Mouse (Mus musculus) hindbrain, embryonic 12.5 days (tissue): ENCODE results near the gene Mov10l1. TPM values are rescaled to one million over a fixed set of nuclear protein-coding genes. Genes with fewer than 3 reads are reported as not detected.

ENCODE experiments used
- ATAC-seq: fragments of 200-750 bp; cut with Nextera tagmentation; 2 replicates; pipeline ENCODE4 v1.8.0; 2017; ENCODE audit warnings: moderate TSS enrichment; ENCODE audit not compliant: low FRiP score
- H3K27ac ChIP-seq: fragments of 300-500 bp; sonication (generic); 2 replicates; pipeline ENCODE4 v1.5.1; 2016; ENCODE audit warnings: mild to moderate bottlenecking
- H3K27me3 ChIP-seq: fragments of 300-500 bp; sonication (generic); 2 replicates; pipeline ENCODE4 v1.6.1; 2016; ENCODE audit warnings: mild to moderate bottlenecking
- H3K36me3 ChIP-seq: fragments of 300-500 bp; sonication (generic); 2 replicates; pipeline ENCODE4 v1.6.1; 2016; ENCODE audit warnings: mild to moderate bottlenecking
- H3K4me1 ChIP-seq: fragments of 300-500 bp; sonication (generic); 2 replicates; pipeline ENCODE4 v1.6.1; 2016
- H3K4me2 ChIP-seq: fragments of 300-500 bp; sonication (generic); replicated peaks from 2 replicates; pipeline ENCODE4 v1.6.1; 2016; ENCODE audit warnings: mild to moderate bottlenecking
- H3K4me3 ChIP-seq: fragments of 300-500 bp; sonication (generic); 2 replicates; pipeline ENCODE4 v1.5.1; 2016; ENCODE audit warnings: mild to moderate bottlenecking
- H3K9ac ChIP-seq: fragments of 300-500 bp; sonication (generic); 2 replicates; pipeline ENCODE4 v1.6.1; 2016; ENCODE audit warnings: mild to moderate bottlenecking, moderate library complexity
- H3K9me3 ChIP-seq: fragments of 300-500 bp; sonication (generic); replicated peaks from 2 replicates; pipeline ENCODE4 v1.6.1; 2016; ENCODE audit warnings: mild to moderate bottlenecking
- WGBS: fragments of 180-500 bp; shearing (Covaris S2); methylation state at CpG from one replicate; pipeline ENCODE4 v1.1.7; 2016; 5-methylcytosine and 5-hydroxymethylcytosine counted together
- polyA plus RNA-seq: library from polyadenylated mRNA; unstranded; fragments of >200 nt; fragmentation: Nextera tagmentation; extraction: Ambion mirVana; gene quantifications from 2 replicates; pipeline ENCODE4 v1.2.1, GENCODE M21; 2016

The Mov10l1 gene
- not detected in 2 replicates for polyA plus RNA-seq

- 93% methylated on average over 31 of the region's 31 CpGs for WGBS
- no peak within 1 kb of the TSS for H3K27ac ChIP-seq
- H3K27me3 ChIP-seq, result peaks cover 4% of the 10 kb centered on the region; the same call in 1 of the 2 replicates
- H3K4me1 ChIP-seq, result peaks cover 12% of the 10 kb centered on the region
- ATAC-seq, result no peak
- no peaks in the 10 kb centered on the region for H3K36me3 ChIP-seq
- no peak within 1 kb of the TSS for H3K9ac ChIP-seq
- no peaks in the 10 kb centered on the region for H3K9me3 ChIP-seq
- no peak within 1 kb of the TSS for H3K4me3 ChIP-seq
- no peak within 1 kb of the TSS for H3K4me2 ChIP-seq
These were observed at the start of gene Mov10l1 for GRCm38 (mm10) chr15:88982534-88983079. Gene Mov10l1 (plus strand): TSS chr15:88982909.

DNA sequence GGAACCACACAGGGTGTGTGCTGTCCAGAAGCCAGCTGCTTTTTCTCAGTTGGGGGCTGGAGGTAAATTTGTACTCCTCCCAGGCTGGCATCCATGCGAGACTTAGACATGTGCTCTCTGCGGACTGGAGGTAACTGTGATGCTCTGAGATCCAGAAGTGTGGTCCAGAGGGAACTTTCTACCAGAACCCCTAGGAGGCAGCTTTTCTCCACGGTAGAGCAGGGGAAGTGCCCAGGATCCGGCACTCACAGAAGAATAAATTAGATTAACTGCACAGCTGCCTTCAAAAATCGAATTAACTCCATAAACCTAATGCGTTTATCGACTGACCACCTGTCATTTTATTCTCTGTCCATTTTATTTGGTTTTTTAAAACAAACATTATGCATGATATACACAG is 48.6 kb upstream of the Mov10l1 start:
- WGBS, result 62% methylated on average over 7 of the region's 7 CpGs
- Histone ChIP-seq H3K9ac (no peak overlapping the region), H3K9me3 (no peaks in the 10 kb centered on the region), H3K27me3 (no peaks in the 10 kb centered on the region; the same call in 1 of the 2 replicates), H3K4me2 (no peak overlapping the region), H3K27ac (no peak overlapping the region), H3K36me3 (no peaks in the 10 kb centered on the region), H3K4me1 (no peaks in the 10 kb centered on the region), H3K4me3 (no peak overlapping the region)
- ATAC-seq, result no peak

GRCm38 (mm10) chr15:88936619-88937290 is 46.0 kb upstream of the Mov10l1 start:
- H3K4me2 ChIP-seq, result no peak overlapping the region
- ATAC-seq, result no peak
- H3K4me3 ChIP-seq, result no peak overlapping the region
- no peak overlapping the region for H3K9ac ChIP-seq
- H3K9me3 ChIP-seq, result no peaks in the 10 kb centered on the region
- H3K36me3 ChIP-seq, result no peaks in the 10 kb centered on the region
- no peaks in the 10 kb centered on the region for H3K4me1 ChIP-seq
- H3K27me3 ChIP-seq, result no peaks in the 10 kb centered on the region; the same call in 1 of the 2 replicates
- H3K27ac ChIP-seq, result no peak overlapping the region
- WGBS, result 60% methylated on average over 6 of the region's 6 CpGs

GRCm38 (mm10) chr15:88937291-88937650 is 45.4 kb upstream of the Mov10l1 start:
- H3K4me1 ChIP-seq, result no peaks in the 10 kb centered on the region
- H3K9ac ChIP-seq, result no peak overlapping the region
- H3K9me3 ChIP-seq, result no peaks in the 10 kb centered on the region
- H3K4me2 ChIP-seq, result no peak overlapping the region
- H3K27ac ChIP-seq, result no peak overlapping the region
- no peak overlapping the region for H3K4me3 ChIP-seq
- WGBS, result 82% methylated on average over 2 of the region's 2 CpGs
- H3K36me3 ChIP-seq, result no peaks in the 10 kb centered on the region
- no peak for ATAC-seq
- H3K27me3 ChIP-seq, result no peaks in the 10 kb centered on the region; the same call in 1 of the 2 replicates

GRCm38 (mm10) chr15:88942783-88943182 is 39.9 kb upstream of the Mov10l1 start:
- Histone ChIP-seq H3K4me3 (no peak overlapping the region), H3K36me3 (no peaks in the 10 kb centered on the region), H3K4me2 (no peak overlapping the region), H3K4me1 (no peaks in the 10 kb centered on the region), H3K9me3 (no peaks in the 10 kb centered on the region), H3K9ac (no peak overlapping the region), H3K27ac (no peak overlapping the region), H3K27me3 (no peaks in the 10 kb centered on the region)
- WGBS, result 83% methylated on average over 5 of the region's 5 CpGs
- ATAC-seq, result no peak

- Histone ChIP-seq H3K9me3 (no peaks in the 10 kb centered on the region), H3K4me2 (no peak overlapping the region), H3K36me3 (no peaks in the 10 kb centered on the region), H3K9ac (no peak overlapping the region), H3K27me3 (no peaks in the 10 kb centered on the region), H3K4me3 (no peak overlapping the region), H3K27ac (no peak overlapping the region), H3K4me1 (no peaks in the 10 kb centered on the region)
- 88% methylated on average over 5 of the region's 5 CpGs for WGBS
- ATAC-seq, result no peak
These were observed 38.7 kb upstream of the Mov10l1 start for GRCm38 (mm10) chr15:88943896-88944551.

DNA sequence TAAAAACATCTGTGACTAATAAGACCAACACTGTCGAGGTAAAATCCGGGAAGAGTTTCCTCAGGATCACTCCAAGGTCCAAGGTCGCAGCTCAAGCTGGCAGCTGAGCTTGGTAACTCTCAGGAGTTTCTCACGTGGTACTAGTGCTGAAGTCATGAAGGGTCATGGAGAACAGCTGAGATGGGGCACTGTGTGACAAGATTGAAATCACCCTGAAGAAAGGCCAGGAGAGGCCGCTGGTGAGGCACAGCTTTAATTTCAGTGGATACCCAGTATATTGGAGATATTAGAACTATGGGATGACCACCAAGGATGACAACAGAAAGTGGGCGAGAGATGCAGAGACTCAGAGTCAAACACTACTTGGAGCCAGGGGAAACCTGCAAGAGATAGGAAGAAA is 35.9 kb upstream of the Mov10l1 start:
- Histone ChIP-seq H3K4me2 (no peak overlapping the region), H3K27me3 (no peaks in the 10 kb centered on the region), H3K9me3 (no peaks in the 10 kb centered on the region), H3K9ac (no peak overlapping the region), H3K27ac (no peak overlapping the region), H3K36me3 (no peaks in the 10 kb centered on the region), H3K4me3 (no peak overlapping the region), H3K4me1 (no peaks in the 10 kb centered on the region)
- ATAC-seq, result no peak
- 58% methylated on average over 6 of the region's 6 CpGs for WGBS

DNA sequence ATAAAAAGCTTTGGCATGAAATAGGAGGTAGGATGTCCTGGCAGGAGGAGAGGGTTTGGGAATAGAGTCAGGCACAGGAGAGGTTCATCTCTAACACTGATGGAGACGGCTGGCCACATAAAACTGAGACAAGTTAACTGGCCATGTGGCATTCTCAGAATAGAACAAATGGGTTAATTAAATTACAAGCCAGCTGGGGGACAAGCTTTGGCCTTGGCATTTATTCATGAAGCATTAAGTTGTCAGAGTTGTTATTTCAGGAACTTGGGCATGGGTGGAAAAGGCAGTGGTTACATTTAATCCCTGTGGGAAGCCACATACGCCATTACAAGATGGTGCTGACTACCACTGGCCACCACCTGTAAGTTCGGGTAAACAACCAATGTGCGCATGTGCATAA is 31.5 kb upstream of the Mov10l1 start:
- peaks cover 22% of the 10 kb centered on the region for H3K27me3 ChIP-seq
- no peaks in the 10 kb centered on the region for H3K36me3 ChIP-seq
- no peak for ATAC-seq
- no peak overlapping the region for H3K27ac ChIP-seq
- no peaks in the 10 kb centered on the region for H3K9me3 ChIP-seq
- H3K4me3 ChIP-seq, result no peak overlapping the region
- no peak overlapping the region for H3K9ac ChIP-seq
- peaks cover 6% of the 10 kb centered on the region; the same call in 1 of the 2 replicates for H3K4me1 ChIP-seq
- H3K4me2 ChIP-seq, result no peak overlapping the region
- 81% methylated on average over 4 of the region's 4 CpGs for WGBS

- ATAC-seq, result peak; percentile 80
- H3K9me3 ChIP-seq, result no peaks in the 10 kb centered on the region
- H3K27ac ChIP-seq, result no peak within 1 kb of the TSS
- H3K4me3 ChIP-seq, result peak within 1 kb of the TSS; percentile 41
- H3K27me3 ChIP-seq, result peaks cover 32% of the 10 kb centered on the region
- H3K36me3 ChIP-seq, result no peaks in the 10 kb centered on the region
- peaks cover 9% of the 10 kb centered on the region; the same call in 1 of the 2 replicates for H3K4me1 ChIP-seq
- peak within 1 kb of the TSS; percentile 86 for H3K4me2 ChIP-seq
- H3K9ac ChIP-seq, result peak within 1 kb of the TSS; percentile 65
- 2% methylated on average over 53 of the region's 53 CpGs for WGBS
These were observed 28.2 kb upstream of the Mov10l1 start, which contains the start of gene Ttll8 for GRCm38 (mm10) chr15:88954368-88955072. Gene Ttll8 (minus strand): TSS chr15:88954418.

GRCm38 (mm10) chr15:88955342-88955741 is 27.4 kb upstream of the Mov10l1 start:
- WGBS, result 88% methylated on average over 6 of the region's 6 CpGs

DNA sequence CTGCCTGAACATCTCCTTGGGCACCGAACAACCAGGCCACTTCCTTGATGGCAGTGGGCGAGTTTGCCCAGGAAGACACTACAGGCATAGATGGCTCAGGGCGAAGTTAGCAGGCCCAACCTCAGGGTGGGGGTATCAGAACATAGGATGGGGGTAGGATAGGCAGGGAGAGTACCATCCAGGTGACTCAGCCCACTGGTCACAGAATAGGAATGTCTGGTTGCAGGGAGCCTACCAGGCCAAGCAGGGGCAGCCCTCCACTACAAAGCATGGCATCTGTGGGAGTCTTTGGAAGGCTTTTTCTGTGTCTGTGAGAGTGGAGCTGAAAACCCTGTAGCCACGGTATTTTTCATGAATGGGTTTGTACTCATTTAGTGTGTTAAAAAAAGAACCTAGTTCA is 25.2 kb upstream of the Mov10l1 start:
- peaks cover 9% of the 10 kb centered on the region; the same call in 1 of the 2 replicates for H3K4me1 ChIP-seq
- ATAC-seq, result no peak
- WGBS, result 86% methylated on average over 4 of the region's 4 CpGs
- H3K4me3 ChIP-seq, result no peak overlapping the region
- H3K27ac ChIP-seq, result no peak overlapping the region
- H3K9ac ChIP-seq, result no peak overlapping the region
- no peak overlapping the region for H3K4me2 ChIP-seq
- no peaks in the 10 kb centered on the region for H3K36me3 ChIP-seq
- peaks cover 32% of the 10 kb centered on the region for H3K27me3 ChIP-seq
- no peaks in the 10 kb centered on the region for H3K9me3 ChIP-seq

More at GRCm38 (mm10) chr15:88955342-88955741, 27.4 kb upstream of the Mov10l1 start:
- no peak overlapping the region for H3K9ac ChIP-seq
- H3K36me3 ChIP-seq, result no peaks in the 10 kb centered on the region
- no peak for ATAC-seq
- no peaks in the 10 kb centered on the region for H3K9me3 ChIP-seq
- no peak overlapping the region for H3K27ac ChIP-seq
- H3K27me3 ChIP-seq, result peaks cover 32% of the 10 kb centered on the region
- no peak overlapping the region for H3K4me2 ChIP-seq
- no peak overlapping the region for H3K4me3 ChIP-seq
- H3K4me1 ChIP-seq, result peaks cover 9% of the 10 kb centered on the region; the same call in 1 of the 2 replicates

DNA sequence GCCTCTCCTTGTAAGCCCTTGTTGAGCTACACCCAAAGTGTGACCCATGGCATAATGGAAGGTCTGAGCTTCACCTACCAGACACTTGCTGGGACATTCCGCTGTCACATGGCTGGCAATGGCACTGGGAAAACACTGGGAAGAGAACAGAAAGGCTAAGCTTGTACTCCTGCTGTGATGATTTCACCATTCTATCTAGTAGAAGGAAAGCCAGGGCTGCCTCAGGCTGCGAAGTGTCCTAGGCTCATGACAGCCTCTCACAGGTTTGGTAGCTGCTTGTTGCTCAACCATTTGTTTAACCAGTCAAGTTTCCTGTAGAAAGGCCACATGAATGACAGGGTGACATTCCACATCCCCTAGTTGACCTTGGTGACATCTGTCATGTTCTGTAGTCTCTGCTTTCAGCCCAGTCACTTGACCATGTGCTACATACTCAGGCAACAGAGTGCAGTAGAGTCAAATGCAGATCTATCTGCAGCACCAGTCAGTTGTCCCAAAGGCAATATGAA is 18.6 kb upstream of the Mov10l1 start:
- 95% methylated on average over 2 of the region's 2 CpGs for WGBS
- H3K4me1 ChIP-seq, result peaks cover 2% of the 10 kb centered on the region; the same call in 1 of the 2 replicates
- no peaks in the 10 kb centered on the region for H3K27me3 ChIP-seq
- H3K4me3 ChIP-seq, result no peak overlapping the region
- no peak overlapping the region for H3K9ac ChIP-seq
- no peak overlapping the region for H3K27ac ChIP-seq
- no peaks in the 10 kb centered on the region for H3K36me3 ChIP-seq
- H3K9me3 ChIP-seq, result no peaks in the 10 kb centered on the region
- ATAC-seq, result no peak
- H3K4me2 ChIP-seq, result no peak overlapping the region
